Mouse (Mus musculus) limb, embryonic 14.5 days (tissue): ENCODE measurements around the gene Foxn1. TPM values are rescaled to one million over a fixed set of nuclear protein-coding genes. Genes with fewer than 3 reads are reported as not detected.
A peak's percentile ranks its signal among the peaks of the same experiment; 100 is the strongest.

ENCODE experiments used
- ATAC-seq: fragments of 200-750 bp; cut with Nextera tagmentation; 2 replicates; pipeline ENCODE4 v1.8.0; 2017; ENCODE audit warnings: low read depth, moderate number of reproducible peaks, moderate TSS enrichment; ENCODE audit not compliant: low FRiP score
- DNase-seq: peaks from one replicate; pipeline ENCODE4 v3.0.0-alpha.2; 2015; ENCODE audit warnings: low spot score
- H3K27ac ChIP-seq: fragments of 300-500 bp; sonication (generic); replicated peaks from 2 replicates; pipeline ENCODE4 v1.5.1; 2014; ENCODE audit warnings: low read depth, mild to moderate bottlenecking, low read length, moderate library complexity, mixed read lengths
- H3K27me3 ChIP-seq: fragments of 300-500 bp; sonication (generic); 2 replicates; pipeline ENCODE4 v1.6.1; 2014; ENCODE audit warnings: low read length, mixed read lengths; ENCODE audit not compliant: control insufficient read depth, insufficient read depth
- H3K36me3 ChIP-seq: fragments of 300-500 bp; sonication (generic); 2 replicates; pipeline ENCODE4 v1.6.1; 2014; ENCODE audit warnings: mild to moderate bottlenecking, low read length, moderate library complexity, mixed read lengths; ENCODE audit not compliant: control insufficient read depth, insufficient read depth
- H3K4me1 ChIP-seq: fragments of 300-500 bp; sonication (generic); 2 replicates; pipeline ENCODE4 v1.6.1; 2014; ENCODE audit warnings: antibody characterized with exemption, low read length, mixed read lengths; ENCODE audit not compliant: control insufficient read depth, insufficient read depth
- H3K4me2 ChIP-seq: fragments of 300-500 bp; sonication (generic); replicated peaks from 2 replicates; pipeline ENCODE4 v1.6.1; 2014; ENCODE audit warnings: low read depth, mild to moderate bottlenecking, low read length, moderate library complexity; ENCODE audit not compliant: severe bottlenecking
- H3K4me3 ChIP-seq: fragments of 300-500 bp; sonication (generic); replicated peaks from 2 replicates; pipeline ENCODE4 v1.5.1; 2014; ENCODE audit warnings: low read length
- H3K9ac ChIP-seq: fragments of 300-500 bp; sonication (generic); 2 replicates; pipeline ENCODE4 v1.6.1; 2014; ENCODE audit warnings: mild to moderate bottlenecking, low read depth, low read length, moderate library complexity; ENCODE audit not compliant: severe bottlenecking
- H3K9me3 ChIP-seq: fragments of 300-500 bp; sonication (generic); 2 replicates; pipeline ENCODE4 v1.6.1; 2016; ENCODE audit warnings: low read length; ENCODE audit not compliant: control insufficient read depth
- POLR2A ChIP-seq: fragments of 200-500 bp; IDR thresholded peaks from 2 replicates; pipeline ENCODE4 v1.8.0; 2012; ENCODE audit warnings: inconsistent platforms, mild to moderate bottlenecking, moderate library complexity, borderline replicate concordance; ENCODE audit not compliant: insufficient read depth, insufficient read length; ENCODE audit errors: extremely low read depth
- WGBS: fragments of 180-500 bp; shearing (Covaris S2); extraction: QIAGEN DNeasy Blood & Tissue Kit; methylation state at CpG from one replicate; pipeline ENCODE4 v1.1.7; 2014; 5-methylcytosine and 5-hydroxymethylcytosine counted together
- polyA plus RNA-seq, 2 experiments: library from polyadenylated mRNA; depleted of rRNA in 1 of 2; stranded (reverse) in 1 of 2; unstranded in 1 of 2; fragments of >200 nt; fragmentation: Nextera tagmentation in 1 of 2; extraction: Ambion mirVana in 1 of 2; gene quantifications; 2 replicates each; pipeline versions ENCODE4 v1.2.1 to v1.2.3; 2012 to 2014

Foxn1 gene
- polyA plus RNA-seq, 2 experiments, result 0.96 to 1.9 TPM

- TF ChIP-seq POLR2A, result no peak
- Histone ChIP-seq H3K36me3 (peaks cover 37% of the 10 kb centered on the region), H3K9me3 (no peaks in the 10 kb centered on the region), H3K4me3 (no peak overlapping the region), H3K9ac (no peak overlapping the region; the same call in 1 of the 2 replicates), H3K27me3 (no peaks in the 10 kb centered on the region), H3K4me2 (peak overlapping the region; percentile 84; the same call in 1 of the 2 replicates), H3K27ac (no peak overlapping the region), H3K4me1 (peaks cover 29% of the 10 kb centered on the region)
- WGBS, result 52% methylated on average over 8 of the region's 8 CpGs
- no peak for DNase-seq
- ATAC-seq, result no peak
Measured at GRCm38 (mm10) chr11:78344890-78345715, 41.3 kb downstream of the Foxn1 start.

- no peak for ATAC-seq
- peak overlapping the region; percentile 93; the same call in 1 of the 2 replicates for H3K27ac ChIP-seq
- WGBS, result 69% methylated on average over 6 of the region's 6 CpGs
Measured at GRCm38 (mm10) chr11:78344328-78344889, 41.9 kb downstream of the Foxn1 start.

GRCm38 (mm10) chr11:78343381-78344327 is 42.7 kb downstream of the Foxn1 start, which contains the start of gene Unc119:
Unc119 (plus strand) TSS chr11:78343482.
- H3K27ac ChIP-seq, result peak within 1 kb of the TSS; percentile 93
- peak within 1 kb of the TSS; percentile 90 for H3K9ac ChIP-seq
- TF ChIP-seq POLR2A, result peak; percentile 90; the same call in 1 of the 2 replicates
- H3K27me3 ChIP-seq, result no peaks in the 10 kb centered on the region
- H3K4me3 ChIP-seq, result peak within 1 kb of the TSS; percentile 94
- peaks cover 29% of the 10 kb centered on the region for H3K4me1 ChIP-seq
- H3K9me3 ChIP-seq, result no peaks in the 10 kb centered on the region
- peaks cover 42% of the 10 kb centered on the region for H3K36me3 ChIP-seq
- DNase-seq (peak; percentile 87), ATAC-seq (peak; percentile 89)
- H3K4me2 ChIP-seq, result peak within 1 kb of the TSS; percentile 84
- WGBS, result under 1% methylated on average over 49 of the region's 66 CpGs

More at GRCm38 (mm10) chr11:78344328-78344889, 41.9 kb downstream of the Foxn1 start:
- Histone ChIP-seq H3K4me3 (peak overlapping the region; percentile 94), H3K36me3 (peaks cover 42% of the 10 kb centered on the region), H3K9me3 (no peaks in the 10 kb centered on the region), H3K4me1 (peaks cover 29% of the 10 kb centered on the region), H3K9ac (peak overlapping the region; percentile 90), H3K27me3 (no peaks in the 10 kb centered on the region), H3K4me2 (peak overlapping the region; percentile 84)
- TF ChIP-seq POLR2A, result no peak
- no peak for DNase-seq

- DNase-seq (no peak), ATAC-seq (no peak)
- no peak overlapping the region for H3K27ac ChIP-seq
- no peak overlapping the region for H3K4me2 ChIP-seq
- peaks cover 29% of the 10 kb centered on the region for H3K4me1 ChIP-seq
- 85% methylated on average over 12 of the region's 12 CpGs for WGBS
- no peak overlapping the region for H3K9ac ChIP-seq
- H3K27me3 ChIP-seq, result no peaks in the 10 kb centered on the region
- peaks cover 33% of the 10 kb centered on the region for H3K36me3 ChIP-seq
- H3K4me3 ChIP-seq, result no peak overlapping the region
- no peak for TF ChIP-seq POLR2A
- H3K9me3 ChIP-seq, result no peaks in the 10 kb centered on the region
Measured at GRCm38 (mm10) chr11:78341702-78342101, 44.7 kb downstream of the Foxn1 start.
